11 mouse cellular contexts compared by ENCODE assay signal in the genomic region with DNA sequence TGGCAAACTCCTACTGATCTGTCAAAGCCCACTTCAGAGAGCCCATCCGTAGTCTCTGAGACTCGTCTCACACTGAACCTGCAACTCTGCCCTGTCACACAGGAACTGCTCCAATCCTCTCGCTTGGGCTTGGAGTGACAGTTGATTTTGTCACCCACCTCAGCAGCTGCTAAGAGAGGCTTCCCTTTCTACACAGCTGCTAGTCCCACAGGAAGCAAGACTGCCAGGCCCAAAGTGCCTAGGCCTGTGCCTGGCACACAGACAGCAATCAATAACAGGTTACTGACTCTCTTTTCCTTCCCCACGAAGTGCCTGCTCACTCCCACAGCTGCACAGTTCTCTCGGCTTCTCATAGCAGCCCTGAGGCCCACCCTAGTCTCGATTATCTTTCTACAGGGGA. TPM values are rescaled to one million over a fixed set of nuclear protein-coding genes. Genes with fewer than 3 reads are reported as not detected.
DNase-seq lines count a peak whose midpoint lies in the region; ATAC-seq lines count a peak whose summit lies in the region.
"Had no signal": no experiment of that assay in that cellular context is flagged by ENCODE, and none has a peak within 500 bp of the region (broad histone marks: within the 10 kb centered on the region; RNA-seq: fewer than 3 reads in every experiment).

No protein-coding gene starts in this region.

- WGBS in liver, embryonic 12.5 days (ENCODE audit: insufficient replicate concordance): 51% methylated on average over 6 of the region's 6 CpGs
- WGBS in hindbrain, embryonic 13.5 days: 69% methylated on average over 6 of the region's 6 CpGs
- 80% methylated on average over 6 of the region's 6 CpGs for WGBS in midbrain, embryonic 10.5 days

- H3K36me3 ChIP-seq in liver, embryonic 12.5 days: peaks cover 9% of the 10 kb centered on the region; the same call in 1 of the 2 replicates
- H3K36me3 ChIP-seq in hindbrain, embryonic 13.5 days: peaks cover 32% of the 10 kb centered on the region
- peaks cover 57% of the 10 kb centered on the region for H3K36me3 ChIP-seq in midbrain, embryonic 10.5 days

- H3K9ac ChIP-seq in liver, embryonic 12.5 days: no peak overlapping the region
- no peak overlapping the region for H3K9ac ChIP-seq in hindbrain, embryonic 13.5 days

- peaks cover 56% of the 10 kb centered on the region for H3K27me3 ChIP-seq in liver, embryonic 12.5 days (replicated peaks)
- no peaks in the 10 kb centered on the region for H3K27me3 ChIP-seq in hindbrain, embryonic 13.5 days
- no peaks in the 10 kb centered on the region for H3K27me3 ChIP-seq in midbrain, embryonic 10.5 days (ENCODE audit: low read depth, poor library complexity, severe bottlenecking)

- H3K4me3 ChIP-seq in liver, embryonic 12.5 days: no peak overlapping the region
- H3K4me3 ChIP-seq in hindbrain, embryonic 13.5 days: peak overlapping the region; percentile 88; the same call in 1 of the 2 replicates
- peak overlapping the region; percentile 95; the same call in 1 of the 2 replicates for H3K4me3 ChIP-seq in midbrain, embryonic 10.5 days

- H3K9me3 ChIP-seq in liver, embryonic 12.5 days (replicated peaks): no peaks in the 10 kb centered on the region
- H3K9me3 ChIP-seq in hindbrain, embryonic 13.5 days: no peaks in the 10 kb centered on the region
- H3K9me3 ChIP-seq in midbrain, embryonic 10.5 days (replicated peaks): no peaks in the 10 kb centered on the region

- peaks cover 21% of the 10 kb centered on the region for H3K4me1 ChIP-seq in liver, embryonic 12.5 days
- H3K4me1 ChIP-seq in hindbrain, embryonic 13.5 days (replicated peaks): peaks cover 59% of the 10 kb centered on the region
- peaks cover 55% of the 10 kb centered on the region for H3K4me1 ChIP-seq in midbrain, embryonic 10.5 days

- H3K27ac ChIP-seq in liver, embryonic 12.5 days: no peak overlapping the region
- no peak overlapping the region for H3K27ac ChIP-seq in hindbrain, embryonic 13.5 days
- H3K27ac ChIP-seq in midbrain, embryonic 10.5 days (replicated peaks): peak overlapping the region; percentile 99
- H3K27ac ChIP-seq: macrophage had no signal

- ATAC-seq in liver, embryonic 12.5 days: no peak
- ATAC-seq in hindbrain, embryonic 13.5 days (ENCODE audit: low FRiP score): no peak

- no peak for DNase-seq in liver
- no peak for DNase-seq in midbrain, embryonic 10.5 days (ENCODE audit: low spot score)
- peak; percentile 75 for DNase-seq in thymus, postnatal 0 days (ENCODE audit: low spot score)
- no peak for DNase-seq in layer of hippocampus, adult 9-10 months (ENCODE audit: low spot score)
- no peak for DNase-seq in urinary bladder, adult 18-20 months (ENCODE audit: low spot score in 2 of 2)
- no peak for DNase-seq in layer of hippocampus, adult 8-10 months (ENCODE audit: low spot score in 2 of 2)
- DNase-seq: gastrocnemius, postnatal 10 days; retina, postnatal 1 day had no signal

- H3K4me2 ChIP-seq in liver, embryonic 12.5 days: peak overlapping the region; percentile 5; the same call in 1 of the 2 replicates
- H3K4me2 ChIP-seq in hindbrain, embryonic 13.5 days: peak overlapping the region; percentile 95

RNA-seq across cellular contexts. Expression of a gene that starts 2.7 kb away (rescaled TPM):
- polyA plus RNA-seq in liver, embryonic 12.5 days (2016; fragmentation: Nextera tagmentation; extraction: Ambion mirVana): 18.1 and 19.3 TPM in 2 replicates
- 79.7 and 82.0 TPM in 2 replicates for polyA plus RNA-seq in hindbrain, embryonic 13.5 days (2015; fragmentation: Nextera tagmentation; extraction: Ambion mirVana)
- polyA plus RNA-seq in midbrain, embryonic 10.5 days (2016; fragmentation: Nextera tagmentation; extraction: Ambion mirVana): 94.4 and 103 TPM in 2 replicates
- 32.2 and 33.7 TPM in 2 replicates for polyA plus RNA-seq in thymus, postnatal 0 days (2015; fragmentation: Nextera tagmentation; extraction: Ambion mirVana)
- total RNA-seq in layer of hippocampus, adult 8-10 months (2022): 10 to 100 TPM; 78.3 to 80.3 (median 78.9) TPM
